Mouse (Mus musculus): Measurements from ENCODE around the gene Tmtc1.

The Tmtc1 gene

DNA sequence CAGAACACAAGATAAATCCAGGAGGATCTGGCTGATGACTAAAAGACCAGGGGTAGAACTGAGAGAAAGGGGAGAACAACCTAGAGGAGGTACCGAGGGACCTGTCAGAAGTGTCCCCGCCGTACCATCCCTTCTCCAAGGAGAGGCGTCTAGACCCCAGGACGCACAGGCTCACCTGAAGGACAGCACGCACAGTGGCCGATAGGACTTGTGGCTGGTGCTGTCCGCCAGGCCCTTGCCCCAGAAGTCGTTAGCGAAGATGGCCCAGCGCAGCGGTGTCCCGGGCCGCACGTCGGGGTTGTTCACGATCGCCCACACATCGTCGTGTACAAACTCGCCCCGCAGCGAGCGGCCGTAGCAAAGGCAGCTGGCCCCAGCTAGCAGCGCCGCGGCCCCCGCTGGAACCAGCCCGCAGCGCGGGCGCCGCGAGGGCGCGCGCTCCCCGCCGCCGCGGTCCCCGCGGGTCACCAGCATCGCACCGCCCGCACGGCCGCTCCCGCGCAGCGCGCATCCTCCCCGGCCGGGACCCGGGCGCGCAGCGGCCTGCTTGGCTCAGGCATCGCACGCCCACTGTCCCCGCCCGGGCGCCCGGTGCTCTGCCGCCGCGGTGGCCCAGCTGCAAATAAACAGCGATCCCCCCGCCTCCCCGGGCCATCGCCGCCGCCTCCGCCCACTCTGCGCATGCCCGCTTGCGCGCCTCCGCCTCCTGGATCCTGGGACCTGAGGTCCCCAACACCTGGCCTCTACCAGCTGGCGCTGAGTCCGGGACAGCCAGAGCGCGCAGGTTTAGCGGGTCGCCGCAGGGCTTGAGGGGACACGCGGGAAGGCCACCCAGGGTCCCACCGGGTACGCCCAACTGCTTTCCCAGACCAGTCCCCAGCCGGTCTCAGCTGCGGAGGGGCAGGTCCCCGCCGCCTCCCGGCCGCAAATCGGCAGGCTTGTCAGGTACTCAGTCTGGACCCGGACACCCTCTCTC is at the start of gene Tmtc1:
Tmtc1 (minus strand) TSS at position 664 of the 976 bp plus-strand sequence.
- 1% methylated on average over 99 of the region's 99 CpGs for WGBS

DNA sequence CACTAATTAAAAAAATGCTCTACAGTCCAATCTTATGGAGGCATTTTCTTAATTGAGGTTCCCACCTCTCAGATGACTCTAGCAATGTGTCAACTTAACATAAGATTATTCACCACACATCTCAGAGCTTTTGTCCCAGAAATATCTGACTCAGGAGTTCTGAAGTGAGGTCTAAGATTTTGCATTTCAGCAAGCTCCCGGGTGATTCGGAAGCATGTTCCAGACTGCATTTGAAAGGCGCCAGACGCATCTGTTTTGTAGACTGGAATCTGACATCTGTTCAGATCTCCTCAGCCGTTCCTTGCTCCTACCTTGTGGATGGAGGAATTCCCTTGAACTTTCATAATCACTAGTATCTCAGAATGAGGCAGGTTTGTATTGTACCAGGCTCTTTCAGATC is 47.7 kb upstream of the Tmtc1 start:
- 56% methylated on average over 5 of the region's 5 CpGs for WGBS

DNA sequence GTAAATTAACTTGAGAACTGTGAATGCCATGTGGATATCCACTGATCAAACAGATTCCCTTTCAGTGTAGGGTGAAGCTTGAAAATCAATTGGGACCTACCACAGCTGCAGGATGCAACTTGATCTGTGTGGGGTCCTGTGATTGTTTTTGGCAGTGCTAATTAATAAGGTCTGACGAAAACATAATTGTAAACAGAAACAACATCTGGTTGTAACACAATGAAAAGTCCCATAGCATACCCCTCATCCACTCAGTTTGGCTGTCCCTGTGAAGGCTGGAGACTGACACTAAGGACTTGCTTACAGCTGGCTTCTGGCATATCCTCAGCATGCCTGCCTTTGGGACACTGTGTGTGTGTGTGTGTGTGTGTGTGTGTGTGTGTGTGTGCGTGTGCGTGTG is 42.6 kb upstream of the Tmtc1 start:
- 79% methylated on average over 3 of the region's 3 CpGs for WGBS

DNA sequence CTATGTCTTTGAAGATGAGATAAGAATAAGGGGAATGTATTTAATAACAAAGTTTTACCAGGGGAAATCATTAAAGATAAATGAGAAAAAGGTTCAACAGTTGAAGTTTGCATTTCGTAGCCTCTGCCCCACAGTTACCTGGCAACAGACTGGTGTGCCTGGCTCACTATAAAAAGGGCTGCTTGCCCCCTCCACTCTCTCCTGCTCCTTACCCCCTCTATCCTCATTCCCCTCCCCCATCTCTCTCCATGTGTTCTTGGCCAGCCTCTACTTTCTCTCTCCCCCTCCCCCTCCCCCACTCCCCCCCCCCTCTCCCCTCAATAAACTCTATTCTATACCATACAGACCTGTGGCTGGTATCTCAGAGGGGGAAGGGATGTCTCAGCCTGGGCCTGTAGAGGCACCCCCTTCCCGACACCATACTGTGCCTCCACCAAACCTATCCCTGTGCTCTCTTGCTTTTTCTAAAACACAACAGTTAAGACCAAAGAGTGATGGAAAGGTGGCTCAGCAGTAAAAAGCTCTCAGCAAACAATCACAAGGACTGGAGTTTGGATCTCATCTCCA is 35.6 kb upstream of the Tmtc1 start:
- WGBS: 91% methylated on average over 2 of the region's 2 CpGs

DNA sequence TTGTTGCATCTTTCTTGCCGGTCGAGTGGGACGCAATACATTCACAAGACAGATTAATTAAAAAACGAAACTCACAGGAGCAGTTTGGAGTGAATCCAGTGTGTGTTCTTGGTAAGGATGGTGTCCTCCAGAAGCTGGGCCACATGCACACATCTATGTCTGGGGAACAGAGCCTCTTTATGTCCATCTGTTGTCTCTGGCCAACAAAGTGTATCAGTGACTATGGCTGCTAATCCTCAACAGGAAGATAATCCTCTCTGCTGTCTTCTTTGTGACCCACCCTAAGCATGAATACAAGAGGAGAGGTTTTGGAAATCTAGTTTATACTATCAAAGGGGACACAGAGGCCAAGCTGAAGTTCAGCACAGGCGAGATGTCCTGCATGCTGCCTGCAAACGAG is 34.2 kb upstream of the Tmtc1 start:
- 75% methylated on average over 6 of the region's 6 CpGs for WGBS

DNA sequence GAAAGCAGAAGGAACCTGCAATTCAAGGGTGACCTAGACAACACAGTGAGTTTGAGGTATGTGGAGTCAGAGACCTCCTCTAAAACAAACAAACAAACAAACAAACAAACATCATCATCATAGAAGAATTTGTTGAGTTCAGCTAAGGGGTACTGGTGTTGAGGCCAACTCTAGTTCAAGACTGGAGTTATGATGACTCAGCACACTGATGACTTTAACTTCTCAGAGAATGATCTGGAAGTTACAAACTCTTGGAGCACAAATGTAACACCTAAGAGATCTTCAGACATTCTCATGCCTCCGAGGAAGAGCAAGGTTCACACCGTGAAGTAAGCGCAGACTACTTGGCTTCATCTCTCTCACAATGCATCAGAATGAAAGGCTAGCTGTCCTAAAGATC is 28.1 kb upstream of the Tmtc1 start:
- WGBS: 95% methylated on average over 3 of the region's 3 CpGs

DNA sequence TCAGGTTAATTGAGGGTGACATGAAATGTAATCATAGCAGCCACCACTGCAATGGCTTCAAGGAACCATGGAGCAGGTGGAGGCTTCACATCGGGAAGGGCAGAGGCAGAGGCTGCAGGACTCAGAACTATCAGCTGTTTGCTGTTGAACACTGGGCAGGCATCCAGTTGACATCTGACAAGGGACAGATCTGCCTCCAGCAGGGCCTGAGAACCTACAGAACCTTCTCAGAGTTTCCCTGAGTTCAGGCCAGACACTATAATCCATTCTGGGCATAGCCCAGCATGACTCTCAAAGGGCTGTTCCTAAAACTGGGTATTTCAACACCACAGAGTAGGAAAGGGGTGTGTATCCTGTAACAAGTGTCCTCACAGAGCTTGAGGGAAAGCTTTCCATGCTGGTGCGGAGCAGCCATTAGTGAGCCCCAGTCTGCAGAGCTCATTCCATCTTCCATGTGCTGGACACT is 23.8 kb upstream of the Tmtc1 start:
- 62% methylated on average over 2 of the region's 2 CpGs for WGBS

DNA sequence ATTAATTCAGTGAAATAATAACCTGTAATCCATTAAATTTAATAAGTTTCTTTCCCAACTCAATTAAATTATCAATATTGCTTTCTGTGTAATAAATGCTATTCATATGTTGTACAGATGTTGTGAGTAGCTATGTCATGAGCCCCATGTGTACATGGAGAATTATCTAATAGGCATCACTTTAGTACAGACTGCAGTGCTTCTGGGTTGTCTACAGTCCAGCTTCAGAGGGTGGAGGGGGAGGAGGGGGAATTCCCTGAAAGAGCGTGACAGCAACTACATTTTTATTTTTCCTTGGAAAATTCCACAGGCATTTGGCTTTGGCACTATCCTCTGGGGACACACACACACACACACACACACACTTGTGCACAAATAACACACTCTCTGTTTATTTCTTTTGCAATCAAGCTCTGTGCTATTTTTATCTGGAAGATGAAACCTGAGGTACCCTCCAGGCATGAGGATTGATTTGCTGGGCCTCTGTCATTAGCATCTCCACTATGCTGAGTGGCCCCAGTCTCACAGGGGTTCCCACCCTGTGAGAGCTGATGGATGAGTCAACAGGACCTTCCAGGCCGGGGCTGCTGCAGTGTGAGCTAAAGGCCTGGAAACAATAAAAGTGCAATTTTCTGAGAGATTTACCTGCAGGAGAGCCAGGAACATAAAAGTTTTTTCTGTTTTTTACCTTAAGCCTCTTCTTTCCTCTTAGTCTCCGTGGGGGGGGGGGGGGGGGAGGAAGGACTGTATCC is 23.2 kb upstream of the Tmtc1 start:
- WGBS: 64% methylated on average over 3 of the region's 3 CpGs

DNA sequence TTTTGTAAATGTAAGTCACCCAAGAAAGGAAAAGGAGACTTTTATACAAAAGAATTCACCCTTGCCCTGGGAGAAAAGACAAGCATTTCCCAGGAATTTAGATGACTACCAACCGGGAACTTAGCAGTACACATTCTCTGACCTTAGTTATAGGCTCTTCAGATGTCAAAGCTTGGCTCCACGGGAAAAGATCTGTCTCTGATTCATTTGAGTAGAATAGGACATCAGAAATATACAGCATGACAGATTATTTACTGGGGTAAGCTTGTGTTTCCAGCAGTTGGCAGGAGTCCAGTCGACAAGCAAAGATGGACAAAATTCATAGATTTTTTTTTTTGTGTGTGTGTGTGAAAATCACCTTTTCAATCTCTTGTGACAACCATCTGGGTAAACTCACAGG is 15.4 kb upstream of the Tmtc1 start:
- 71% methylated on average over 3 of the region's 3 CpGs for WGBS

DNA sequence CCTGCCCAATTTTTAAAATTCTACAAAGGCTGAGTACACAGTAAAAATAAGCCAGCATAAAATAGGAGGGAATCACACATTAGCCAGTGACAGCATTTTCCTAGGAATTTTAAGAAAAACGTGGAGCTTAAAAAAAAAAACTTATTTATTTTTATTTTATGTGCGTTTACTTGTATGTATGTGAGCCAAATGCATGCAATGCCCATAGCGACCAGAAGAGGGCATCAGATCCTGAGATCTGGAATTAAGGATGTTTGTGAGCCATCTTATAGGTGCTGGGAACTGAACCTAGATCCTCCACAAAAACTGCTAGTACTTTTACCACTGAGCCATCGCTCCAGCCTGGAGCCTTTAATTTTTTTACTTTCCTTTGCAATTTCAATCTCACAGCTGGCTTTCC is 11.3 kb upstream of the Tmtc1 start:
- 69% methylated on average over 4 of the region's 4 CpGs for WGBS

DNA sequence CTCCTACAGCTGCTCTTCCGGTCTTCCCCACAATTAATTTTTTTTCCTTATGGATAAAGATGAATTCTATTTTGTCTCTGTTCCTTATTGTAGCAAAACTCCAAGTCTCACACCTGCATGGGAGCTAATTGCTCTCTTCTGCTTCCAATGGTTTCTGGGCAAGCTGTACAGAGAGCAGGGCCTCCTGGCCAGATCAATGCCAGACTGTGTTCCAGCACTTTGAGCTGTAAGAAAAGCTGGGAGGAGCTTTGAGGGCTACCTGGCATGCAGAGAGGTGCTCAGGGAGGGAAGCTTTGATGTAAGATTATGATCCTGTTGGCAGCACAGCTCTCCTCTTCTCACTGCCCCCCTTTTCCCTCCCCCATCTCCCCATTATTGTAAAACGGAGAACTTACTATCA is 10.6 kb upstream of the Tmtc1 start:
- WGBS: 73% methylated on average over 2 of the region's 2 CpGs

DNA sequence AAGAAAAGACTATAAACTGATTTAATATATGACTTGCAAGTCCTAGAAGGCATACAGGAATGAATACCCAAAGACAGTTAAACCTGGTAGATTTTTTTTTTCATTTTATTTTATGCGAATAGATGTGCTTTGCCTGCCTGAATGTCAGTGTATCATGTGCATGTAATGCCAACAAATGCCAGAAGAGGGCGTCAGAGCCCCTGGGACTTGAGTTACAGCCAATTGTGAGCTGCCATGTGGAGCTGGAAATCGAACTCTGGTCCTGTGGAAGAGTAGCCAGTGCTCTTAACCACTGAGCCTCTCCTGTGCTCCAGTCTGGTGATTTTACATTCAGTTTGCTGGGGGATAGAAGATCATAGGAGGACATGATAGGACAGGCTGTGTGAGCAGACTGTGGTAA is 4.0 kb upstream of the Tmtc1 start:
- 73% methylated on average over 3 of the region's 3 CpGs for WGBS

DNA sequence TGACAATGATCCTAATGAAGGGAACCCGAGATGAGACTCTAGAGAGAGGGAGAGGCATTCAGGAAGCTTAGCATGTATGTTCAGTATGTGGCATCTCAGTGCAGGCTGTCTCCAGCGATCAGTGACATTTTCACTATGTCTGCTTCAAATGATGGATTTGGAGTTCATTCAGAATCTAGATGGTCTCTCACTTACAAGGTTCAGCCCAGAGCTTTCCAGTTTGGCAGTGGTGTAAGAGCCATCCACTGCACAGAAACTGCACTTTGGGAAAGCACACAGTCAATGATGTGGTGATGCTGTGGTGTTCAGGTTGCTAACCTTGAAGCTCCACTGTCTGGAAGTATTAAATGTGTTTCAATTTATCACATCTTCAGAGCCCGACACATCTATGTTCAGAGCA is 1.9 kb upstream of the Tmtc1 start:
- WGBS: 79% methylated on average over 3 of the region's 3 CpGs

DNA sequence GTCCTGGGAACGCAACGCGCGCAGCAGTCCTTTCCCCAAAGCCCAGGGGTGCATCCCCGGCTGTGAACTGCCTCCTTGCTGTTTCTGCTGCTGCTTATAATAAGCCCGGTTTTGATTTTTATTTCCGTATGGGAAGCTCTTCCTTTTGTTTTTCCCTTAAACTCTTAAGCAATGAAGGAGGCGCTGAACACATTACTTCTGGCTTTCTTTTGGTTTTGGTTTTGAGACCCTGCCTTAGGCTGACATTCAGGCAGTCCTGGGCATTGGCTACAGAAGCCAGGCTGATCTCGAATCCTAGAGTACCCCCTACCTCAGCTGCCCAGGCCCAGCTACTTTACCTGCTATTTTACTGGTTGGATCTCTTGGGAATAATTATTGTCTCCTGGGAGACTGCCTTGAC is 607 bp upstream of the Tmtc1 start:
- WGBS: 10% methylated on average over 9 of the region's 9 CpGs

DNA sequence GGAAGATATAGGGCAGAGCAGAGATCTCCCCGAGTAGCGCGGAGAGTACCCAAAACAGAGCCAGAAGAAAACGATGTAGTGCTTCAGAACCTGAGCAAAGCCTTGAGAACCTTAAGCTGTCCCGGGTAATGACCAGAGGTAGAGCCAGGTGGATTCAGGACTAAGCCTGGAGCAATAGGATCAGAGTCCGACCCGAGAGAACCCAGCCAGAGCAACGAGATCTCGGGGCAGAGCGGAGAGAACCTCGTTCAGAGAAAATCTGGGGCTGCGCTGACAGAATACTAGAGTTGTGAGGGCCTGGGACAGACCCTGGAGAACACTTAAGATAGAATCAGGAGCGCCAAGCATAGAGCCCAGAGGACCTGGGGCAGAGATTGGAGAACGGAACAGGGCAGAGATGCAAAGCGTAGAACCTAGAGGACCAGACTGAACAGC is 881 bp downstream of the Tmtc1 start:
- under 1% methylated on average over 15 of the region's 15 CpGs for WGBS

DNA sequence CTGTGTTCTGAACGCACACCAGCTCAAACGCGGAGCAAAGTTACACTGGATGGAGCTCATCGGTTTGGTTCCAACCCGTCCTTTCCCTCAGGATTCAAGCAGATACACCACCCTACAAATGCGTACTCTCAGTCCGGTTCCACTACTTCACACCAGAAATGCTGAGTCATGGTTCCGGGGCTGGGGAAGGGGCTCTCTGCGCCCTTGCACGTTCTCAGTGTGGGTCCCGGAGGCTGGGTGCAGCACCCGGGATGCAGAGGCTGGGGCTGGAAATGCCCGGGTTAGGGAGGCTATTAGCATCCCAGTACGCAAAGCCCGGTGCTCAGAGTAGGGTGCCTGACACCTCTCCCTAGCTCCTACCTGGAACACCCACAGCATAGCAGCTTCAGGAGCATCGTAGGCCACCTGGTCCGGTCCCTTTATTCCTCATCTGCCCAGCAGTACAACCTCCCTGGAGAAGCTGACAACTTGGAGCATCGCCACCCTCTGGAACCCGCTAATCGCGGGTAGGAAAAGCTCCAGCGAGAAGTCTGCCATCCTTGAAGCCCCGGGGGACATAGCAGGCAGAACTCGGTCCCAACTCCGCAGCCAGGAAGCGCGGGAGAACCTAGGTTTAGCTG is 1.4 kb downstream of the Tmtc1 start:
- WGBS: 2% methylated on average over 27 of the region's 27 CpGs

DNA sequence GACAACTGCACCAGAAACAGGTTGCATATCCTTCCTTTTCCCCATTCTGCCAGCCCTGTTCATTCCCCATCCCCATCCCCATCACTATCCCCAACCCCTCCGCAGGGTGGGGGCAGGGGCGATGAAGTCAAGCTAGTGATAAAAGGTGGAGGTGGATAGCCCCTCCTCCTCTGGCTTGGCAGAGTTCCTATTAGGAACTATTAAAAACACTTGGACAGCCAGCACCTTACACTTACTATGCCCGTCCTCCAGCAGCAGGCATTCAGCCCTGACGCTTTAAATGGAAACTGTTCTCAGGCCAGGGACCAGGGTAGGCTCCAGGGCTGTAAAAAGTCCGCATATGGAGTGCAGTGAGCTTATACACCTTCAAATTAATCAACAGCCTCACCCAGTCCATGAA is 2.3 kb downstream of the Tmtc1 start:
- WGBS: 23% methylated on average over 5 of the region's 5 CpGs

DNA sequence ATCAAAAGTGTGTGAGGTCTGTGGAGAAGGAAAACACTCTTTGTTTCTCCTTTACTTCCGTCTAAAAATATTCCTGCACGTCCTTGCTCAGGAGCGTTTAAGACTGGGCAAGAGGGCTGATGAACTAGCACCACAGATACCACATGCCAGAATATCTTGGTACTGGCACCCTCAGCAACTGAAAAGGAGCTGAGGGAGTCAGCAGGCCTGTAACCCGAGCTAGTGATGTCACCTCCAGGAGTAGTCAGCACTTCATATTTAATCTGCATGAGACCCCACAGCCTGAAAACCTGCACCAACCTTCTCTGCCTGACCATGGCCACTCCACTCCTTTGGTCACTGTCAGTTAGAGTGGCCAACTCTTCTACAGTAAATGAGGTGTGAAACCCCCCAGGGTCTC is 5.1 kb downstream of the Tmtc1 start:
- WGBS: 61% methylated on average over 4 of the region's 4 CpGs

DNA sequence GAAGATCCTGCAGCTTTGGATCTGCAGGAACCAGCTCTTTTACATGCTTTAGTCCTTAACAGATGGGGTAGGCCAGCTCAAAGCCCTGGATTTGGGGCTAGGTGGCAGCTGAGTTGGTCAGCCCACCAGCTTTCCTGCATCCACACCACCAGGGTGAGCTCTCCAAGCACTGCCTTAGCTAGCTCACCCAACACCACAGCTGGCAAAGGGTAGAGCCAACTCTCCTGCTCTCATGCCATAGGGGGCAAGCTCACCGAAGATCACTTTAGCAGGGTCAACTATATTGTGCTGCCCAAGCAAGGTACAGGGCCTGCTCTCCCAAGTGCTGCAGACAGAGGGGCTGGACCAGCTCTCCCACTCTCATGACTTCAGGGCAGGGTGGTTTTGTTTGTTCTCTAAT is 6.6 kb downstream of the Tmtc1 start:
- 95% methylated on average over 1 of the region's 1 CpGs for WGBS

DNA sequence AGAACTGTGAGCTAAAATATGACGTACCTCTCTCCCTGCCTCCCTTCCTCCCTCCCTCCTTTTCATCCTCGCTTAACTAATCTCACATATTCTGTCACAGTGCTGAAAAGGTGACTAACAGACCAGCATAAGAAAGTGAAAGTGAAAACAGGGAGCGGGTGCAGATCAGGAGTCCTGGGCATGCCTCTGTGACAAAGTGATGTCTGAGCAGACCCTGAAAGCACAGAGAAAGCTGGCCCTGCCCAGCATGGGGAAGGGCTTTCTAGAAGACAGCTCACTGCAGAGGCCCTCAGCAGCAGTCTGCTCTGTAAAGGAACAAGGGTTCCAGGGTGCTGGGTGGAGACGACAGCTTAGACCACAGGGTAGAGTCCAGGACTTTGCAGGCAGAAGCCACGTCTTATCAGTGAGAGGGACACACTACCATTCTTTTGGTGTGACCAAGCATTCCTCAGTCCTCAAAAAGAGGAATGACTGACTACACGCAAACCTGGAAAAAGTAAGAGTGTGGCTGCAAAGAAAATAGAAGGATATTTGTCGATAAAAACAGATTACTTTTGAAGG is 7.7 kb downstream of the Tmtc1 start:
- 87% methylated on average over 7 of the region's 7 CpGs for WGBS

DNA sequence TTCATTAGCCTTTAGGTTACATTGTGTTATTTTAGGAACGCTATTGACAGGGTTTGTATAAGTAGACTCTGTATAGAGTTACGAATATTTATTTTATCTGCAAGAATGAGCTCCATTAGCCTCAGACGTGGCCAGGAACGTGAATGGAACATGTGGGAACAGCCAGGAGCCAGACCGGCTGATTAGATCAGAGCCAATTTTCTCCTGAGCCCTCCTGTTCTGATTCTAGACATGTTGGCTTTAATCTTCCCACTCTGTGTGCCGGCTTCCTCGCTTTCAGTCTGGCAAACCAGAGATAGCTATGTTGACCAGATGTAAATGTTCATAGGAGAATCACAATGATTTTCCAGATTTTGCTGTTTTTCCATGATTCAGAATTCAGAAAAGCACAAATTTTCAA is 22.6 kb downstream of the Tmtc1 start:
- WGBS: 42% methylated on average over 7 of the region's 7 CpGs

DNA sequence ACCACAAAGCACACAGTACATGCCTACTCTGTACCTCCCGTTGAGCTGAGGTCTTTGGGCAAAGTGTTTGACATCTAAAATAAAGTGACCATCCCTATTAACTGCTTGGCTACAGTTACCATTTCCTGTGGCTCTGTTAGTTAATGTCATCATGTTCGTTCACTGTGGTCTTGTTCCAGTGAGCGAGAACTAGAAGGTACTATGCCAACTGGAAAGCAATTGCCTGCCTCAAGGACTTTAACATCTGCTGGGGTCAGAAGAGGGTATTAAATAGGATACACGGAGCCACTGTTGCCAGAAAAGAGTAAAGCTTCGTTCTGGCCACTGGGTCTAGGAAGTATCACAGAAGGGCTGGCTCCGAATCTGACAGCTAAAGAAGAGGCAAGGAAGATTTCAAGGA is 23.8 kb downstream of the Tmtc1 start:
- WGBS: 80% methylated on average over 6 of the region's 6 CpGs
